ENCODE assay signal across 32 mouse cellular contexts in the genomic region with DNA sequence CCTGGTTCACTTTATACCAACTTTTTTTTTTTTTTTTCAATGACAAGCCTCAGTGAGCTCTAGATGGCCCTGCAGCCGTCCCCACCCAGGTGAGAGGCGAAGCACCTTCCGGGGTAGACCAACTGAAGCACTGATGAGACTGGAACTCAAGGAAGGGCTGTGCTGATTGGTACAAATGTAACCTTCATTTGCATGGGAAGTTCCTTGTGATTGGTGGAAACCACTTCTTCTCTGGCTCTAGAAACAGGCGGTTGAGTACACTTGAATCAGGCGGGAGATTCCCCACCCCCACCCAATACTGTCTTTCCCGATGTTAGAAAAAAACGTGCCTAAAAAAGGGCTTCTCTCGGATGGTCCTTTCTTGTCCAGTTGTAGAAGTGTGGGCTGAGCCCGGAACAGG. TPM values are rescaled to one million over a fixed set of nuclear protein-coding genes. Genes with fewer than 3 reads are reported as not detected.
DNase-seq lines count a peak whose midpoint lies in the region; ATAC-seq and TF ChIP-seq lines count a peak whose summit lies in the region.
"Had no signal": no experiment of that assay in that cellular context is flagged by ENCODE, and none has a peak within 500 bp of the region (broad histone marks: within the 10 kb centered on the region; RNA-seq: fewer than 3 reads in every experiment).

No protein-coding gene starts in this region.

- ATAC-seq in lung, postnatal 0 days = no peak
- ATAC-seq: forebrain, embryonic 14.5 days; intestine, embryonic 16.5 days; midbrain, embryonic 16.5 days; Patski had no signal

- peaks cover 5% of the 10 kb centered on the region; the same call in 1 of the 2 replicates for H3K4me1 ChIP-seq in lung, postnatal 0 days (ENCODE audit: insufficient read depth, low read depth, low read length)
- H3K4me1 ChIP-seq in MEL (ENCODE audit: control insufficient read depth in 1 of 2, insufficient read depth in 2 of 2, low read length in 2 of 2) = peaks cover 0 to 15% of the 10 kb centered on the region in 2 experiments; a peak in 2 of 4 replicates

- no peaks in the 10 kb centered on the region for H3K36me3 ChIP-seq in lung, postnatal 0 days (ENCODE audit: insufficient read depth, low read length)
- H3K36me3 ChIP-seq in MEL (ENCODE audit: control insufficient read depth in 1 of 2, insufficient read depth in 2 of 2, low read length in 2 of 2) = peaks cover 0 to 5% of the 10 kb centered on the region in 2 experiments; a peak in 1 of 4 replicates
- no peaks in the 10 kb centered on the region for H3K36me3 ChIP-seq in myocyte (ENCODE audit: control insufficient read depth, insufficient read depth)
- H3K36me3 ChIP-seq: embryonic facial prominence, embryonic 12.5 days; hindbrain, embryonic 13.5 days; limb, embryonic 12.5 days; liver, embryonic 15.5 days; neural tube, embryonic 12.5 days had no signal

- no peak overlapping the region for H3K4me2 ChIP-seq in lung, postnatal 0 days (replicated peaks; ENCODE audit: low read depth, low read length)
- H3K4me2 ChIP-seq in myocyte (ENCODE audit: low read depth) = peak overlapping the region; percentile 73
- H3K4me2 ChIP-seq: embryonic facial prominence, embryonic 12.5 days; heart, embryonic 11.5 days; hindbrain, embryonic 13.5 days; liver, embryonic 15.5 days; neural tube, embryonic 12.5 days had no signal

- H3K9me3 ChIP-seq in lung, postnatal 0 days (ENCODE audit: low read length) = no peaks in the 10 kb centered on the region
- H3K9me3 ChIP-seq in MEL (replicated peaks; ENCODE audit: insufficient read depth, low read length) = no peaks in the 10 kb centered on the region
- H3K9me3 ChIP-seq: embryonic facial prominence, embryonic 12.5 days; hindbrain, embryonic 13.5 days; limb, embryonic 12.5 days; liver, embryonic 15.5 days; neural tube, embryonic 12.5 days had no signal

- H3ac ChIP-seq in myocyte (ENCODE audit: control insufficient read depth, insufficient read length) = no peak overlapping the region

- H3K27me3 ChIP-seq in lung, postnatal 0 days (replicated peaks; ENCODE audit: insufficient read depth, low read length) = 0 out of 2 replicates have a peak, but pooled peaks cover 9% of the 10 kb centered on the region
- H3K27me3 ChIP-seq in MEL (ENCODE audit: control insufficient read depth in 1 of 2, insufficient read depth in 2 of 2, low read length in 2 of 2) (no peaks in the 10 kb centered on the region; a peak in 2 of 4 replicates), myocyte (ENCODE audit: control insufficient read depth, insufficient read depth, insufficient read length) (no peaks in the 10 kb centered on the region)
- H3K27me3 ChIP-seq: hindbrain, embryonic 13.5 days; neural tube, embryonic 12.5 days had no signal

- peak in 1 of 2 experiments; percentile 55; a peak in 3 of 4 replicates for TF ChIP-seq POLR2A in MEL (IDR thresholded peaks at IDR 0.05; ENCODE audit: control insufficient read depth in 1 of 2, insufficient read depth in 1 of 2, low read depth in 1 of 2, low read length in 2 of 2, poor library complexity in 1 of 2)
- TF ChIP-seq POLR2A in myocyte (IDR thresholded peaks at IDR 0.05; ENCODE audit: insufficient read length, low read depth) = no peak

- DNase-seq in lung, postnatal 0 days (ENCODE audit: low spot score) = no peak
- no peak for DNase-seq in lung, postnatal 36 days
- DNase-seq in MEL (ENCODE audit: low read depth, low spot score) = peak; percentile 96
- peak; percentile 23 for DNase-seq in testis, postnatal 14 days (ENCODE audit: low spot score)
- no peak for DNase-seq in embryo, embryonic 10.5 days (ENCODE audit: low spot score)
- no peak for DNase-seq in cerebellum, adult 9-11 months
- DNase-seq: adrenal gland, adult 2 months; B cell, adult 2 months; cerebellum, adult 8-10 months; cerebellum, postnatal 36 days; embryo, embryonic 11 days; gastrocnemius, postnatal 14 days; heart, postnatal 4 days; kidney, adult 8-10 months; kidney, postnatal 14 days; layer of hippocampus, adult 9-11 months; right cerebral cortex, postnatal 4 days; thymus, postnatal 14 days had no signal

- TF ChIP-seq EP300 in lung, postnatal 0 days (IDR thresholded peaks at IDR 0.05) = no peak
- peak; percentile 28 to 32; a peak in 2 of 4 replicates for TF ChIP-seq EP300 in MEL (IDR thresholded peaks at IDR 0.05; ENCODE audit: low read depth in 1 of 2, low read length in 2 of 2)

- no peak for TF ChIP-seq CTCF in lung, postnatal 0 days (IDR thresholded peaks at IDR 0.05)
- TF ChIP-seq CTCF in MEL (IDR thresholded peaks at IDR 0.05 in 2 of 3, conservative IDR thresholded peaks at IDR 0.05 in 1 of 3; ENCODE audit: control insufficient read depth in 1 of 3, insufficient read depth in 1 of 3, low read depth in 2 of 3, low read length in 3 of 3, poor library complexity in 1 of 3, severe bottlenecking in 1 of 3) = no peak

- no peak overlapping the region for H3K4me3 ChIP-seq in lung, postnatal 0 days (ENCODE audit: low read depth, low read length)
- H3K4me3 ChIP-seq in MEL (ENCODE audit: control insufficient read depth in 1 of 2, insufficient read depth in 1 of 2, low read depth in 2 of 2, low read length in 2 of 2) (peak overlapping the region; percentile 27 to 31; a peak in 3 of 4 replicates), myocyte (no peak overlapping the region)
- H3K4me3 ChIP-seq: embryonic facial prominence, embryonic 12.5 days; hindbrain, embryonic 13.5 days; limb, embryonic 12.5 days; liver, embryonic 15.5 days; neural tube, embryonic 12.5 days had no signal

- H3K9ac ChIP-seq in lung, postnatal 0 days (replicated peaks; ENCODE audit: low read depth) = no peak overlapping the region
- peak overlapping the region; percentile 69 for H3K9ac ChIP-seq in MEL (ENCODE audit: control insufficient read depth, low read depth, low read length, poor library complexity, severe bottlenecking)
- H3K9ac ChIP-seq: embryonic facial prominence, embryonic 12.5 days; hindbrain, embryonic 13.5 days; limb, embryonic 12.5 days; liver, embryonic 15.5 days; neural tube, embryonic 12.5 days had no signal

- WGBS in lung, postnatal 0 days = 73% methylated on average over 9 of the region's 9 CpGs

- TF ChIP-seq RAD21 in MEL (IDR thresholded peaks at IDR 0.05; ENCODE audit: low read depth, low read length) = no peak

- H3K79me2 ChIP-seq in MEL (ENCODE audit: control insufficient read depth, insufficient read depth, low read length, poor library complexity) (peaks cover 5% of the 10 kb centered on the region; the same call in 1 of the 2 replicates), myocyte (ENCODE audit: control insufficient read depth, insufficient read depth) (no peaks in the 10 kb centered on the region)

- 0 out of 2 replicates have a peak overlapping the region, but pooled peaks have one; percentile 26 for H3K27ac ChIP-seq in lung, postnatal 0 days (ENCODE audit: low read length)
- H3K27ac ChIP-seq in MEL (ENCODE audit: control insufficient read depth, low read depth, low read length) = peak overlapping the region; percentile 83
- H3K27ac ChIP-seq: embryonic facial prominence, embryonic 12.5 days; hindbrain, embryonic 13.5 days; limb, embryonic 12.5 days; liver, embryonic 15.5 days; macrophage; neural tube, embryonic 12.5 days had no signal

TF ChIP-seq in MEL, 35 proteins besides CTCF, POLR2A, EP300 and RAD21 (continues in another document):
- TF ChIP-seq MAX (IDR thresholded peaks at IDR 0.05; ENCODE audit: low read length) = peak; percentile 89
- TF ChIP-seq GATA1 (IDR thresholded peaks at IDR 0.05; ENCODE audit: low read depth, low read length) = no peak
- TF ChIP-seq MXI1 (IDR thresholded peaks at IDR 0.05; ENCODE audit: low read depth, low read length) = peak; percentile 48
- TF ChIP-seq BHLHE40 (IDR thresholded peaks at IDR 0.05; ENCODE audit: borderline replicate concordance, low read depth, low read length) = peak; percentile 70
- TF ChIP-seq E2F4 (IDR thresholded peaks at IDR 0.05; ENCODE audit: borderline replicate concordance, low read depth, low read length) = peak; percentile 87
- 0 out of 2 replicates have a peak, but pooled peaks have one; percentile 44 for TF ChIP-seq HCFC1 (IDR thresholded peaks at IDR 0.05; ENCODE audit: low read depth, low read length)
- TF ChIP-seq ZNF384 (IDR thresholded peaks at IDR 0.05; ENCODE audit: low read depth, low read length) = peak; percentile 83; the same call in 1 of the 2 replicates
- TF ChIP-seq UBTF (IDR thresholded peaks at IDR 0.05; ENCODE audit: borderline replicate concordance, insufficient read depth, low read depth, low read length) = no peak
- no peak for TF ChIP-seq MAZ (IDR thresholded peaks at IDR 0.05; ENCODE audit: low read depth, low read length)
- peak; percentile 58 for TF ChIP-seq SIN3A (IDR thresholded peaks at IDR 0.05; ENCODE audit: low read length)
- no peak for TF ChIP-seq ZMIZ1 (IDR thresholded peaks at IDR 0.05; ENCODE audit: low read depth, low read length)
- peak; percentile 44 for TF ChIP-seq TCF12 (IDR thresholded peaks at IDR 0.05; ENCODE audit: low read depth, low read length)

TF ChIP-seq in myocyte, 11 proteins besides CTCF, POLR2A, EP300 and RAD21:
- TF ChIP-seq POLR2AphosphoS2 (IDR thresholded peaks at IDR 0.05; ENCODE audit: insufficient read length, low read depth) (no peak), MYOG (IDR thresholded peaks at IDR 0.05; ENCODE audit: control insufficient read depth in 1 of 3, insufficient read depth in 1 of 3, insufficient read length in 2 of 3, low read depth in 2 of 3) (no peak), REST (IDR thresholded peaks at IDR 0.05; ENCODE audit: insufficient read depth, insufficient read length) (no peak), MYOD1 (IDR thresholded peaks at IDR 0.05; ENCODE audit: control insufficient read depth in 1 of 3, insufficient read length in 2 of 3, low read depth in 2 of 3) (no peak), TCF3 (IDR thresholded peaks at IDR 0.05; ENCODE audit: insufficient read length, low read depth) (no peak), USF1 (IDR thresholded peaks at IDR 0.05; ENCODE audit: low read depth) (no peak), E2F4 (IDR thresholded peaks at IDR 0.05; ENCODE audit: insufficient read depth) (no peak), MAX (IDR thresholded peaks at IDR 0.05; ENCODE audit: low read depth) (no peak), TCF12 (IDR thresholded peaks at IDR 0.05; ENCODE audit: insufficient read depth, poor library complexity, severe bottlenecking) (no peak), CEBPB (IDR thresholded peaks at IDR 0.05; ENCODE audit: insufficient read depth, poor library complexity, severe bottlenecking) (no peak), SRF (IDR thresholded peaks at IDR 0.05; ENCODE audit: control insufficient read depth, insufficient read length, low read depth) (no peak)

RNA-seq across cellular contexts. Expression of a gene that starts 55.0 kb away (rescaled TPM):
- 0.02 and 0.29 TPM in 2 replicates for polyA plus RNA-seq in lung, postnatal 0 days (2015; fragmentation: Nextera tagmentation; extraction: Ambion mirVana)
- total RNA-seq in MEL (2012; rRNA removed) = not detected in 2 replicates
- polyA plus RNA-seq in MEL (2012; ENCODE audit: insufficient read depth in 1 of 2, insufficient read length in 2 of 2, low read depth in 1 of 2, low replicate concordance in 2 of 2, missing spikeins in 1 of 2) (not detected), myocyte (2012; fragmentation: generic; extraction: Trizol) (not detected)
- total RNA-seq: granulocyte monocyte progenitor cell, adult 5-6 weeks; megakaryocyte-erythroid progenitor cell, adult 5-6 weeks had no signal
- polyA plus RNA-seq: macrophage, Patski had no signal

Comparison
In these comparisons a context has a peak if more than half of its experiments do, and no peak if none do; other contexts are left out.
1. DNase-seq: peak in MEL (single experiment) and testis, postnatal 14 days (single experiment); none in lung, postnatal 0 days (single experiment), lung, postnatal 36 days (single experiment), embryo, embryonic 10.5 days (single experiment) and cerebellum, adult 9-11 months (single experiment).
2. H3K4me3 ChIP-seq: peak in MEL (2 of 2); none in lung, postnatal 0 days (single experiment) and myocyte (single experiment).